Mouse (Mus musculus) hindbrain, embryonic 11.5 days (tissue): ENCODE data around the gene Tet3. TPM values are rescaled to one million over a fixed set of nuclear protein-coding genes. Genes with fewer than 3 reads are reported as not detected.

Experiments
- ATAC-seq: fragments of 200-750 bp; cut with Nextera tagmentation; 2 replicates; pipeline ENCODE4 v1.8.0; 2017; ENCODE audit warnings: mild to moderate bottlenecking, moderate TSS enrichment, moderate library complexity; ENCODE audit not compliant: low FRiP score
- DNase-seq: peaks from one replicate; pipeline ENCODE4 v3.0.0-alpha.2; 2015; ENCODE audit warnings: low spot score
- H3K27ac ChIP-seq: fragments of 300-500 bp; sonication (generic); 2 replicates; pipeline ENCODE4 v1.5.1; 2014; ENCODE audit warnings: mild to moderate bottlenecking, low read depth, low read length
- H3K27me3 ChIP-seq: fragments of 300-500 bp; sonication (generic); 2 replicates; pipeline ENCODE4 v1.6.1; 2014; ENCODE audit warnings: mild to moderate bottlenecking, low read length, moderate library complexity, mixed read lengths; ENCODE audit not compliant: control insufficient read depth, insufficient read depth
- H3K36me3 ChIP-seq: fragments of 300-500 bp; sonication (generic); 2 replicates; pipeline ENCODE4 v1.6.1; 2014; ENCODE audit warnings: mild to moderate bottlenecking, low read length, moderate library complexity, mixed read lengths; ENCODE audit not compliant: control insufficient read depth, insufficient read depth
- H3K4me1 ChIP-seq: fragments of 300-500 bp; sonication (generic); replicated peaks from 2 replicates; pipeline ENCODE4 v1.6.1; 2014; ENCODE audit warnings: low read length, mixed read lengths; ENCODE audit not compliant: control insufficient read depth, insufficient read depth
- H3K4me2 ChIP-seq: fragments of 300-500 bp; sonication (generic); replicated peaks from 2 replicates; pipeline ENCODE4 v1.6.1; 2014; ENCODE audit warnings: mild to moderate bottlenecking, low read depth, low read length
- H3K4me3 ChIP-seq: fragments of 300-500 bp; sonication (generic); 2 replicates; pipeline ENCODE4 v1.5.1; 2014; ENCODE audit warnings: low read depth, low read length
- H3K9ac ChIP-seq: fragments of 300-500 bp; sonication (generic); 2 replicates; pipeline ENCODE4 v1.6.1; 2014; ENCODE audit warnings: low read depth, low read length
- H3K9me3 ChIP-seq: fragments of 300-500 bp; sonication (generic); 2 replicates; pipeline ENCODE4 v1.6.1; 2016; ENCODE audit warnings: low read length; ENCODE audit not compliant: control insufficient read depth
- WGBS: fragments of 180-500 bp; shearing (Covaris S2); extraction: QIAGEN DNeasy Blood & Tissue Kit; methylation state at CpG from one replicate; pipeline ENCODE4 v1.1.7; 2014; 5-methylcytosine and 5-hydroxymethylcytosine counted together
- polyA plus RNA-seq: library from polyadenylated mRNA; unstranded; fragments of >200 nt; fragmentation: Nextera tagmentation; extraction: Ambion mirVana; gene quantifications from 2 replicates; pipeline ENCODE4 v1.2.1, GENCODE M21; 2014

Tet3 gene
- polyA plus RNA-seq, 1 experiment from 2014 or later, result 55.6 TPM

DNA sequence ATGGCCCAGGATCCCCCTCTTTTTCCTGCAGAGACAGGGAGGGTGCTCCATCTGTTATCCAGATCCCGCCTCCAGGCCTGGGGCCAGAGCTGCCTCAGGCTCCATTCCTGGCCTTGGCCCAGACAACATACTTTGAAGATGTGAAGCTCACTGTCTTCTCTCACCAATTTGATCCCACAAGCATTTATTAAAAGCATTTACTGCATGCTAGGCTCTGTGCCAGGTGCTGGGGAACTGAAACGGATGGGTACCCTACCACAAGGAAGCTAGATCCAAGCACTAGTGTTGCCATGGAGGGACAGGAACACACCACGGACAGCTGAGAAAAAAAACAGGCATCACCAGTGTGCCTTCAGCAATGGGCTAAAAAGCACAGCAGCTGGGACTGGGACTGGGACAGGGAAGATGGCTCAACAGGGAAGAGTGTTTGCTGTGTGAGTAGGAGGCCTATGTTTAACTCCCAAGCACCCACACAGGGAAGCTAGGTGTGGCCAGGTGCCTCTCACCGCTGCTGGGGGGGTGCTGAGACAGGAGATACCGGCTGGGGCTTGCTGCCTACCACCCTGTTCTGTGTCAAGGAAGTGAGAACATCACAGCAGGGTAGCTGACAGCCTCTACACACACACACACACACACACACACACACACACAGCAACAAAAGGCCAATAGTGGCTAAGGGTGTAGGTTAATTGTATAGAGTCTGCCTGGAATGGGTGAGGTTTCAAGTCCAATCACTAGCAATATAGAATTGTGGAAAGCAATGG lies 30.7 kb downstream of the Tet3 start:
- H3K27ac ChIP-seq, result 0 out of 2 replicates have a peak overlapping the region, but pooled peaks have one; percentile 17
- WGBS, result 70% methylated on average over 5 of the region's 5 CpGs
- peak overlapping the region; percentile 24; the same call in 1 of the 2 replicates for H3K9ac ChIP-seq
- no peaks in the 10 kb centered on the region for H3K36me3 ChIP-seq
- DNase-seq, result no peak
- H3K9me3 ChIP-seq, result no peaks in the 10 kb centered on the region
- H3K4me3 ChIP-seq, result no peak overlapping the region
- no peak for ATAC-seq
- H3K27me3 ChIP-seq, result no peaks in the 10 kb centered on the region
- H3K4me1 ChIP-seq, result peaks cover 7% of the 10 kb centered on the region; the same call in 1 of the 2 replicates
- no peak overlapping the region for H3K4me2 ChIP-seq

DNA sequence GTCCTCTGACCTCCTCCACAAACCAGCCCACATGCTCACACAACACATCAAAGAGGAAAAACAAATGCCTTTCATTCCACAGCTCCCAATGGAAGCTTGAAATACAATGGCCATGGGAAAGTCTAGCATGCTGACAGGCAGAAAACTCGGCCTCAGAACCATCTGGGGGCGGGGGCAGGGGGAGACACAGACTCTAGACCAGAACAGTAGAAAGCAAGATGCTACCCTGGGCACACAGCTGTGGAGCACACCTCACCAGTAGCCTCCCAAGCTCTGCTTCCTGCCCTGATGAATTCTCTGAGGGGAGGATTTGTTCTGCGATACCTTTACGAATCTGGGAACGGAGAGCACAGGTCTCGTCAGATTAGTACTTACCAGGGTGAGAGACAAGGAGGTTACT lies 31.4 kb downstream of the Tet3 start:
- 58% methylated on average over 6 of the region's 6 CpGs for WGBS
- H3K9me3 ChIP-seq, result no peaks in the 10 kb centered on the region
- H3K4me2 ChIP-seq, result no peak overlapping the region
- DNase-seq (no peak), ATAC-seq (no peak)
- H3K9ac ChIP-seq, result no peak overlapping the region
- no peaks in the 10 kb centered on the region for H3K27me3 ChIP-seq
- H3K4me3 ChIP-seq, result no peak overlapping the region
- H3K27ac ChIP-seq, result no peak overlapping the region
- peaks cover 7% of the 10 kb centered on the region; the same call in 1 of the 2 replicates for H3K4me1 ChIP-seq
- H3K36me3 ChIP-seq, result no peaks in the 10 kb centered on the region

DNA sequence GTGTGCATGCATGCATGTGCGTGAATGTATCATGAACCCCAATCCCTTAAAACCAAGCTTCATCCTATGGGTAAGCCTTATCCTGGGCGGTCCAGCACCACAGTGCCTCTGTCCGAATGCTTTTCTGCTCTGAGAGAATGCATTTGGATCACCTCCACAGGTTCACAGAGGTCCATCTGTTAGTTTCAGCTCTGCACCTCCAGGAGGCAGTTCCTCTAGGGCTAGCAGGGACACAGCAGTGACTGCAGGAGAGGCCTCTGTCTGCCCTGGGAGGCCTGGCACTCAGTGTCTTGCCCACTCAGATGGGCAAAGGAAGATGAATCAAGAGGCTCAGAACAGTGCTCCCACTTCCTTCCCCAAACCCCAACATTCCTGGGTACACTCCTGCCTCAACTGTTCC lies 32.3 kb downstream of the Tet3 start:
- Histone ChIP-seq H3K9me3 (no peaks in the 10 kb centered on the region), H3K27me3 (no peaks in the 10 kb centered on the region), H3K4me3 (no peak overlapping the region), H3K4me1 (peaks cover 14% of the 10 kb centered on the region), H3K4me2 (no peak overlapping the region), H3K27ac (no peak overlapping the region; the same call in 1 of the 2 replicates), H3K9ac (no peak overlapping the region), H3K36me3 (no peaks in the 10 kb centered on the region)
- DNase-seq (no peak), ATAC-seq (no peak)
- WGBS, result 98% methylated on average over 3 of the region's 3 CpGs

DNA sequence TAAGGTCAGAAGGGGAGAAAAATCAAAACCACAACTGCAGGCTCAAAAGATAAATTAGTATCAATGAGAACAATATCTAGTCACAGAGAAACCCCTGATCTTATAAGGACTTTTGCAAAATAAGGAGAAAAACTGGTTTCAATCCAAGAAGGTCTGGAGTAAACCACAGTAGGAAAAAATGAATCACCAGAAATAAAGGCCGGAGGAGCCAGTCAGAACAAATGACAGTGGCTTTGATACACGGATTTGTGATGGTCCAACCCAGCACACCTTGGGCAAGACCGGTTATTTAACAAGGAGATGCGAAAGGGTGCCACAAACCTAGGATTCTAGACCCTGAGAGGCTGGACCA lies 34.9 kb downstream of the Tet3 start:
- Histone ChIP-seq H3K4me2 (no peak overlapping the region), H3K9ac (peak overlapping the region; percentile 11; the same call in 1 of the 2 replicates), H3K27ac (no peak overlapping the region), H3K36me3 (no peaks in the 10 kb centered on the region), H3K4me1 (peaks cover 18% of the 10 kb centered on the region), H3K27me3 (no peaks in the 10 kb centered on the region), H3K9me3 (no peaks in the 10 kb centered on the region), H3K4me3 (no peak overlapping the region)
- DNase-seq, result no peak
- WGBS, result 79% methylated on average over 4 of the region's 4 CpGs
- no peak for ATAC-seq

DNA sequence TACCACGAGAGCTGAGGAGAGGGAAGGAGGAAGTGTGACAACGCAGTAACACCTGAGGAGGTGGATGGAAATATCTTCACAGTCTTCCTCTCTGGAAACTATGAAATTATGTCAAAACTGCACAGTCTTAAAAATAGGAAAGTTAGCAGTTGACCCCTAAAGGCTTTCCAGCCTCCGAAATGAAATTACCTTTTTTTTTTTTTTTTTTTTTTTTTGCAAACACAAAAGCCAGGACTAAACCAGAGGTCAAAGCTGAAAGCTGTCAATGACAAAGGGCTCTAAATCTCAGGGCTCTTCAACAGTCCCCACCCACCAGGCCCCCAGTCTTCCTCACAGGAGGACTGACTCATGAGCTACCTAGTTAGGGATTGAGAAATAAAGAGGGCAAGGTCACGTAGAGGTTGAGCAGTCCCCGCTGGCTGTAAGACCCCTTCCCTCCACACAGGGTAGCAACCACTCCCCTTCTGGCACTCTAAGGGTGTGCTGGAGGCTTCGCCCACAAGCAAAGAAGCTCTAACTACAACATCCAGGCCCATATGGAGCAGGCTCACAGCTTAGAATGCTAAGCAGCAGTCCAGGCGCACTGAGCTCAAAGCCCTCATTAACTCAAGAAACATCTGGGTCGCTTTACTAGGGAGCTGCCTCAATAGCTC lies 35.4 kb downstream of the Tet3 start:
- Histone ChIP-seq H3K27ac (peak overlapping the region; percentile 12; the same call in 1 of the 2 replicates), H3K27me3 (no peaks in the 10 kb centered on the region), H3K4me2 (no peak overlapping the region), H3K9ac (peak overlapping the region; percentile 11; the same call in 1 of the 2 replicates), H3K4me1 (peaks cover 18% of the 10 kb centered on the region), H3K4me3 (no peak overlapping the region), H3K9me3 (no peaks in the 10 kb centered on the region), H3K36me3 (no peaks in the 10 kb centered on the region)
- no peak for ATAC-seq
- 56% methylated on average over 8 of the region's 8 CpGs for WGBS
- no peak for DNase-seq

DNA sequence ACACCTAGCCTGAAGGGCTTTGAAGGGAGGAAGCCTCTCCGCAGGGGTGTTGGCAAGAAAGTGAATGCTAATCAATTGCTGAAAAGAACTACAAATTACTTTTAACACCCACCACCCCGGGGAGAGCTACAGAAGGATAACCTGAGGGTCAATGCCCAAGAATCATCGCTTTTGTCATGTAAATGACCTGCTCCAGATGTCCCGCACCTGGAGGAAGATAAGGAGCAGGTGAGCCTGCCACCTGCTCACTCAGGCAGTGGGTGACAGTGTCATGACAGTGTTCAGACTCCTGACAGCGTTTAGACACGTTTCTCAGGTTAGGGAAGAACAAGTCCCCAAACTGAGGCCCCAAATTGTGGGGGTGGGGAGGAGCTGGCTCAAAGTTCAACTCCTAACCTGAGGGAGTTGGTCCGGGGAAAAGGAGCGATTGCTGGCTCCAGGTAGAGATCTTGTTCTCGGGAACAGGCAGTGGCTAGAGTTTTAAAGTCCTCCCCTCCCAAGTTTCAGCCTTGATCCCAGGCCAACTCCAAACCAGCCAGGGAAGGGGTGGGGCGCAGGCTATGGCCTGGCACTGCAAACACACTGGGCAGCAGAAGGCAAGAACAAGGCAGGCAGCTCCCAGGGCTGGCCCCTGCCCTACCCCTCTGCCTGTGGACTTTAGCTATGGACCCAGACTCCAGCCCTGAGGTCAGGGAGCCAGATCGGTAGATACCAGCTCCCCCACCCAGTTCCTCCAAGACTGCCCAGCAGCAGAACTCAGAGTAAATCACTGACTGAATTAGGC lies 36.8 kb downstream of the Tet3 start:
- 28% methylated on average over 11 of the region's 11 CpGs for WGBS
- H3K27me3 ChIP-seq, result no peaks in the 10 kb centered on the region
- no peak overlapping the region for H3K4me2 ChIP-seq
- no peak overlapping the region for H3K9ac ChIP-seq
- no peak overlapping the region for H3K4me3 ChIP-seq
- H3K4me1 ChIP-seq, result peaks cover 12% of the 10 kb centered on the region
- no peaks in the 10 kb centered on the region for H3K9me3 ChIP-seq
- ATAC-seq (no peak), DNase-seq (no peak)
- no peaks in the 10 kb centered on the region for H3K36me3 ChIP-seq
- H3K27ac ChIP-seq, result no peak overlapping the region

DNA sequence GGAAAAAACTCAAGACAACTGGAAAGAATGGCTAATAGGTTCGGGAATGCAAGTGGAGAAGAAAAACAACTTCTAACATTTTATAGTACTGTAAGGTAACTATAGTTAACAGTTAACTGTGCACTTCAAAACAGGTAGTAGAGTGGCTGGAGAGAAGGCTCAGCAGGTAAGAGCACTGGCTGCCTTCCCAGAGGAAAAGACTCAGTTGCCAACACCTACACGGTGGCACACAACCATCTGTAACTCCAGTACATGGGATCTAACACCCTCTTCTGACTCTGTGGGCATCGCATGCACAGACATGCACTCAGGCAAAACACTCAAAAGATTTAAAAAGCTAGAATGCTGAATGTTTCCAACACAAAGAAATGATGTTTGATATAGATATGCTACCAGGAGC lies 39.4 kb downstream of the Tet3 start:
- Histone ChIP-seq H3K4me1 (peaks cover 10% of the 10 kb centered on the region), H3K4me2 (no peak overlapping the region), H3K9me3 (no peaks in the 10 kb centered on the region), H3K9ac (no peak overlapping the region), H3K4me3 (no peak overlapping the region), H3K27ac (no peak overlapping the region), H3K27me3 (no peaks in the 10 kb centered on the region), H3K36me3 (no peaks in the 10 kb centered on the region)
- 87% methylated on average over 3 of the region's 3 CpGs for WGBS
- DNase-seq (no peak), ATAC-seq (no peak)

DNA sequence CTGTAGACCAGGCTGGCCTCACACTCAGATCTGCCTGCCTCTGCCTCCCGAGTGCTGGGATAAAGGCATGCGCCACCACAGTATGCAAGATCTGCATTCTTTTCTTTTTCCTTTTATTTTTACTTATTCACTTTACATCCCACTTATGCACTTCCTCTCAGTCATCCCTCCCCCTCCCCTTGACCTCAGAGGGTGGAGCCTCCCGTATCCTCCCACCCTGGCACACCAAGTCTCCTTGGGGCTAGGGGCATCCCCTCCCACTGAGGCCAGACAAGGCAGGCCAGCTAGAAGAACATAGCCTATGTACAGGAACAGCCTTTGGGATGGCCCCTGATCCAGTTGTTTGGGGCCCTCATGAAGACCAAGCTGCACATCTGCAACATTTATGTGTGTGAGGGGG lies 41.4 kb downstream of the Tet3 start:
- H3K9me3 ChIP-seq, result no peaks in the 10 kb centered on the region
- no peaks in the 10 kb centered on the region for H3K27me3 ChIP-seq
- 79% methylated on average over 3 of the region's 3 CpGs for WGBS
- ATAC-seq, result no peak
- H3K36me3 ChIP-seq, result no peaks in the 10 kb centered on the region
- H3K4me2 ChIP-seq, result no peak overlapping the region
- no peak overlapping the region for H3K27ac ChIP-seq
- DNase-seq, result no peak
- H3K4me1 ChIP-seq, result peaks cover 17% of the 10 kb centered on the region
- H3K4me3 ChIP-seq, result no peak overlapping the region
- H3K9ac ChIP-seq, result no peak overlapping the region
